Mouse (Mus musculus): ENCODE measurements around the gene Elovl6. TPM values are rescaled to one million over a fixed set of nuclear protein-coding genes. Genes with fewer than 3 reads are reported as not detected.

The Elovl6 gene
- 24.1 TPM for polyA plus RNA-seq (2017; shearing (Covaris generic))

DNA sequence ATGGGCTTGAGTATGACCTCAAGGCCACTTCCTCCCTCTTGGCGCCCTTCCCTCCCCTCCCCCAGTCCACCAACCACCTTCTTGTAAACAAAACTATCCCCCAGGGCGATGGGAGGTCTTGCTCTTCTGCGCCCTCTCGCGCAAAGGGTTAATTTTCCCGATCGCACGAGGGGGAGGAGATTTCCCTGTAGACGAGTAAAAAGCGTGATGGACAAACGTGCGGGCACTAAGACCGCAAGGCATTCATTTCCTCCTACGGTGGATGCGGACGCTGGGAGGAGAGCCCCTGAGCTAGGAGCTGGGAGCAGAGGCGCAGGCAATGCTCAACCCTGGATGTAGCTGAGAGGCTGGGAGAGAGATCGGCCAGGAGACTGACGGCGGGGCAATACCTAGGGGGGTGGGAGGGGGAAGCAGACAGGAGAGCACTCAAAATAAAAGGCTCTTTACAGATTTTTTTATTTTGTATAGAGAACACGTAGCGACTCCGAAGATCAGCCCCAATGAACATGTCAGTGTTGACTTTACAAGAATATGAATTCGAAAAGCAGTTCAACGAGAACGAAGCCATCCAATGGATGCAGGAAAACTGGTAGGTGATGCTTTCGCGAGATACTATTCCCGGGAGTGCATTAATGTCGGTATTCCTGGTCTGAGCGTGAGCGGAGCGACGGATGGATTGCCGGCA, at the start of gene Elovl6:
Elovl6 (plus strand) TSS at position 176 of the 685 bp plus-strand sequence.

Other genes with a start within 250 kb of the Elovl6 start
- not detected for gene Enpep, start 199.6 kb upstream of the Elovl6 start, polyA plus RNA-seq (2017; shearing (Covaris generic))
- 1.4 TPM for gene Egf, start 223.0 kb downstream of the Elovl6 start, polyA plus RNA-seq (2017; shearing (Covaris generic))